Mouse (Mus musculus): Measurements from ENCODE around the gene Slc25a42.

GRCm38 (mm10) chr8:70163316-70163715 is 48.8 kb downstream of the Slc25a42 start:
- TF ChIP-seq TAL1 (conservative IDR thresholded peaks at IDR 0.05; ENCODE audit: low read depth, low read length) (no peak), CTCF (IDR thresholded peaks at IDR 0.05; ENCODE audit: low read depth, low read length) (no peak)
